Mouse (Mus musculus): ENCODE data around the gene H2afj. TPM values are rescaled to one million over a fixed set of nuclear protein-coding genes. Genes with fewer than 3 reads are reported as not detected.
A peak's percentile ranks its signal among the peaks of the same experiment; 100 is the strongest.

The H2afj gene
- total and polyA plus RNA-seq, 2 experiments from 2014 or later, result 42.0 to 116 TPM

- H3K36me3 ChIP-seq (ENCODE audit: insufficient read depth, low read length), result peaks cover 11% of the 10 kb centered on the region; the same call in 1 of the 2 replicates
- peak; percentile 18 for ATAC-seq
Observed at GRCm38 (mm10) chr6:136827516-136827880, 19.5 kb downstream of the H2afj start, which contains the start of gene BC049715. Gene BC049715, plus strand, starts transcription at chr6:136827626.

DNA sequence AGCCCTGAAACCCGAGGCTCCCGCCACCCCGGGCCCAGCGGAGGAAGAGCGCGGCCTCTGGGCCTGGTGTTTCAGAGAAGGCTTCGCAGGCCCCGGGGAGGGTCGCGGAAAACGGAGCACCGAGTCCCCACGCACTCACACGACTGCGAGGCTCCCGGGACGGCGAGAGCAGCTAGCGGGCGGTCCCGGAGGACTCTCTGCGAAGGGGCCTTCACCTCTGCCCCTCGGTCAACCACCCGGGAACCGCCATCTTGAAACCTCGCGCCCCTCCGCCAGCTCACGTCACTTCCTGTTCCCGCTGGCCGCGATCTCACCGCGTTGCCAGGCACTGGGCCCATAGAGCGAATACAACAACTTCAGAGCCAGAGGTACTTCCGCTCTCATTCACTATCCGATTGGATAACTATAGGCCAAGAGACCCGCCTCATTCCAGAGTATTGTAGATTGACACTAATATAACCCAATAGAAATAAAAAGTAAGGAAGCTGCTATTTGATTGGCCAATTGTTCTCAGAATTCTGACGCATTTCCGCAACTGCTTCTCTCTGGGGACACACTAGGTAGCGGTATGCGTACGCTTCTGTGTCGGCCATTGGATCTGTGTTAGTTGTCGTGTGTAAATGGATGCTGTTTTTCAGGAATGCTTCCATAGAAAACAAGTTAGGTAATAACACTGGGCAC, 20.0 kb downstream of the H2afj start, which contains the start of gene Wbp11:
TSS of gene Wbp11 (minus strand) at position 353 of the 681 bp plus-strand sequence.
- under 1% methylated on average over 45 of the region's 45 CpGs for WGBS

More at GRCm38 (mm10) chr6:136827516-136827880, 19.5 kb downstream of the H2afj start, which contains the start of gene BC049715:
- no peaks in the 10 kb centered on the region for H3K27me3 ChIP-seq (ENCODE audit: insufficient read depth, low read length)
- WGBS, result 0% methylated on average over 34 of the region's 34 CpGs
- peak within 1 kb of the TSS; percentile 94 for H3K4me3 ChIP-seq (ENCODE audit: low read length)
- 0 out of 2 replicates have a peak, but pooled peaks cover 3% of the 10 kb centered on the region for H3K4me1 ChIP-seq (ENCODE audit: insufficient read depth, low read length)
- peak within 1 kb of the TSS; percentile 95 for H3K9ac ChIP-seq (replicated peaks; ENCODE audit: low read length)
- DNase-seq (ENCODE audit: low spot score), result no peak
- peak within 1 kb of the TSS; percentile 91 for H3K27ac ChIP-seq
- H3K9me3 ChIP-seq (ENCODE audit: low read length), result no peaks in the 10 kb centered on the region
- peak within 1 kb of the TSS; percentile 65 for H3K4me2 ChIP-seq (ENCODE audit: low read depth, low read length)
- TF ChIP-seq CTCF (IDR thresholded peaks at IDR 0.05; ENCODE audit: low read depth), result no peak

DNA sequence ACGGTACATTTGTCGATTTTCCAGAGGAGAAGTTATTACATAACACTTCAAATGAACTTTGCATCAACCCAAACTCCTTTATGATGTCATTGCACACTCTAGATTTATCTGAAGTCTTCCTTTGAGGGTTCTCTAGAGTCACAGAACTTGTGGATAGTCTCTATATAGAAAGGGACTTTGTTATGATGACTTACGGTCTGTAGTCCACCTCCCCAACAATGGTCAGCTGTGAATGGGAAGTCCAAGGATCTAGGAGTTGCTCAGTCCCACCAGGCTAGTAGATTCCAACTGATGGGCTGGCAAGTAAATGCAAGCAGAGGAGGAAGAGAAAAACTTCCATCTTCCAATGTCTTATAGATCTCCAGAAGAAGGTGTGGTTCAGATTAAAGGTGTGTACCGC, 20.6 kb downstream of the H2afj start:
- no peaks in the 10 kb centered on the region for H3K9me3 ChIP-seq (ENCODE audit: low read length)
- peak overlapping the region; percentile 45 for H3K9ac ChIP-seq (replicated peaks; ENCODE audit: low read length)
- H3K36me3 ChIP-seq (ENCODE audit: insufficient read depth, low read length), result peaks cover 11% of the 10 kb centered on the region; the same call in 1 of the 2 replicates
- peak overlapping the region; percentile 65 for H3K4me2 ChIP-seq (ENCODE audit: low read depth, low read length)
- H3K27me3 ChIP-seq (ENCODE audit: insufficient read depth, low read length), result no peaks in the 10 kb centered on the region
- H3K4me1 ChIP-seq (ENCODE audit: insufficient read depth, low read length), result 0 out of 2 replicates have a peak, but pooled peaks cover 3% of the 10 kb centered on the region
- peak overlapping the region; percentile 91 for H3K27ac ChIP-seq
- 31% methylated on average over 4 of the region's 4 CpGs for WGBS
- H3K4me3 ChIP-seq (ENCODE audit: low read length), result peak overlapping the region; percentile 94
- DNase-seq (ENCODE audit: low spot score) (no peak), ATAC-seq (no peak)
- TF ChIP-seq CTCF (IDR thresholded peaks at IDR 0.05; ENCODE audit: low read depth), result no peak

More for the DNA sequence above, 20.0 kb downstream of the H2afj start, which contains the start of gene Wbp11:
- Histone ChIP-seq H3K4me3 (ENCODE audit: low read length) (peak within 1 kb of the TSS; percentile 94), H3K4me1 (ENCODE audit: insufficient read depth, low read length) (0 out of 2 replicates have a peak, but pooled peaks cover 3% of the 10 kb centered on the region), H3K4me2 (ENCODE audit: low read depth, low read length) (peak within 1 kb of the TSS; percentile 65), H3K9me3 (ENCODE audit: low read length) (no peaks in the 10 kb centered on the region), H3K27me3 (ENCODE audit: insufficient read depth, low read length) (no peaks in the 10 kb centered on the region), H3K9ac (replicated peaks; ENCODE audit: low read length) (peak within 1 kb of the TSS; percentile 95), H3K36me3 (ENCODE audit: insufficient read depth, low read length) (peaks cover 11% of the 10 kb centered on the region; the same call in 1 of the 2 replicates), H3K27ac (peak within 1 kb of the TSS; percentile 91)
- ATAC-seq, result peak; percentile 100
- peak; percentile 48 for TF ChIP-seq CTCF (IDR thresholded peaks at IDR 0.05; ENCODE audit: low read depth)
- peak; percentile 98 for DNase-seq (ENCODE audit: low spot score)

DNA sequence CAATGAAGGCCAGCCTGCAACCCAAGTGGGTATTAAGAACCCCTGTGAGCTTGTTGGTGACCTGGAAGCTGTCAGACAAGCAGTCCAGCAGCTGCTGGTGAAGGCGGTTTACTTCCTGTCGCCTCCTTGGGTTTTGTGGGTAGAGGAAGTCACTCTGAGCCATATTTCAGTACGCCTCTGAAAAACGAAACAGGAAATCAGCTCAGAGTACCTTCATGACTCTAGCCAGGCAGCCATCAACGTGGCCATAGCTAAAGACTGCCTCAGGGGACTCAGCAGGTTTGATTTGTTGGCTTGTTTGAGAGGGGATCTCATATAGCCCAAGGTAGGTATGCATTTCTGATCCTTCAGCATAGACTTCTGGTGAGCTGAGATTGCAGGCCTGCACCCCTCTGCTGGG, 23.7 kb downstream of the H2afj start:
- H3K9me3 ChIP-seq (ENCODE audit: low read length), result no peaks in the 10 kb centered on the region
- H3K36me3 ChIP-seq (ENCODE audit: insufficient read depth, low read length), result no peaks in the 10 kb centered on the region
- DNase-seq (ENCODE audit: low spot score) (no peak), ATAC-seq (no peak)
- 81% methylated on average over 5 of the region's 5 CpGs for WGBS
- no peak overlapping the region for H3K4me2 ChIP-seq (ENCODE audit: low read depth, low read length)
- H3K27ac ChIP-seq, result no peak overlapping the region
- H3K4me3 ChIP-seq (ENCODE audit: low read length), result no peak overlapping the region
- no peak overlapping the region for H3K9ac ChIP-seq (replicated peaks; ENCODE audit: low read length)
- H3K4me1 ChIP-seq (ENCODE audit: insufficient read depth, low read length), result 0 out of 2 replicates have a peak, but pooled peaks cover 3% of the 10 kb centered on the region
- no peaks in the 10 kb centered on the region for H3K27me3 ChIP-seq (ENCODE audit: insufficient read depth, low read length)
- TF ChIP-seq CTCF (IDR thresholded peaks at IDR 0.05; ENCODE audit: low read depth), result no peak

DNA sequence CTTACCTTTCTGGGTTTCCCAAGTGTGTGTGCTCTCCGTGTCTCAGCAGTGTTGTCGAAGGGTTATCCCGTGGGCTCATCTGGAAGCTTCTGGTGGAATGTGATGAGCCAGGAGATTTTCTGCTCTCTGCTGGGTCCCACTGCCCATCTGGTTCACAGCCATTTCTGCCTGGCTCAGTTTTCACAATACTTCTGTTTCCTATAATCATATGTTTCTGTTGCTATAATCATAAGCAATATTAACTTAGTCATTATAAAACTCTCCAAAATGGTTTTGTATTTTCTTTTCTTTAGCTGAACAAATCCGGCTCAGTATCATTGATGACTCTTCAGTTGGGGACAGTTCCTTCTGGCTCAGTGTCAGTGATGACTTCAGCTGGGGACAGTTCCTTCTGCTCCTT, 27.3 kb downstream of the H2afj start, which contains the start of gene Smco3:
TSS of gene Smco3 (minus strand) at position 101 of the 400 bp plus-strand sequence.
- Histone ChIP-seq H3K4me2 (ENCODE audit: low read depth, low read length) (peak within 1 kb of the TSS; percentile 18; the same call in 1 of the 2 replicates), H3K27me3 (ENCODE audit: insufficient read depth, low read length) (no peaks in the 10 kb centered on the region), H3K9ac (replicated peaks; ENCODE audit: low read length) (no peak within 1 kb of the TSS), H3K9me3 (ENCODE audit: low read length) (no peaks in the 10 kb centered on the region), H3K4me1 (ENCODE audit: insufficient read depth, low read length) (no peaks in the 10 kb centered on the region), H3K27ac (no peak within 1 kb of the TSS), H3K36me3 (ENCODE audit: insufficient read depth, low read length) (no peaks in the 10 kb centered on the region), H3K4me3 (ENCODE audit: low read length) (peak within 1 kb of the TSS; percentile 13; the same call in 1 of the 2 replicates)
- 49% methylated on average over 4 of the region's 4 CpGs for WGBS
- no peak for ATAC-seq
- DNase-seq (ENCODE audit: low spot score), result no peak
- TF ChIP-seq CTCF (IDR thresholded peaks at IDR 0.05; ENCODE audit: low read depth), result no peak

GRCm38 (mm10) chr6:136837323-136837722, 29.3 kb downstream of the H2afj start:
- no peak for TF ChIP-seq CTCF (IDR thresholded peaks at IDR 0.05; ENCODE audit: low read depth)
- Histone ChIP-seq H3K27ac (no peak overlapping the region), H3K36me3 (ENCODE audit: insufficient read depth, low read length) (no peaks in the 10 kb centered on the region), H3K4me1 (ENCODE audit: insufficient read depth, low read length) (no peaks in the 10 kb centered on the region), H3K9me3 (ENCODE audit: low read length) (no peaks in the 10 kb centered on the region), H3K4me2 (ENCODE audit: low read depth, low read length) (no peak overlapping the region), H3K9ac (replicated peaks; ENCODE audit: low read length) (no peak overlapping the region), H3K27me3 (ENCODE audit: insufficient read depth, low read length) (no peaks in the 10 kb centered on the region), H3K4me3 (ENCODE audit: low read length) (no peak overlapping the region)
- ATAC-seq (no peak), DNase-seq (ENCODE audit: low spot score) (no peak)
- 80% methylated on average over 3 of the region's 3 CpGs for WGBS

Data from hindbrain, postnatal 0 days (tissue).